Mouse (Mus musculus) liver, embryonic 12.5 days (tissue): ENCODE data around the gene Zmynd11. TPM values are rescaled to one million over a fixed set of nuclear protein-coding genes. Genes with fewer than 3 reads are reported as not detected.

Experiments
- ATAC-seq: fragments of 200-750 bp; cut with Nextera tagmentation; 2 replicates; pipeline ENCODE4 v1.8.0; 2017; ENCODE audit warnings: moderate number of reproducible peaks, mild to moderate bottlenecking, moderate library complexity
- H3K27ac ChIP-seq: fragments of 300-500 bp; sonication (generic); 2 replicates; pipeline ENCODE4 v1.5.1; 2016; ENCODE audit warnings: mild to moderate bottlenecking
- H3K27me3 ChIP-seq: fragments of 300-500 bp; sonication (generic); replicated peaks from 2 replicates; pipeline ENCODE4 v1.6.1; 2016; ENCODE audit warnings: mild to moderate bottlenecking, moderate library complexity
- H3K36me3 ChIP-seq: fragments of 300-500 bp; sonication (generic); 2 replicates; pipeline ENCODE4 v1.6.1; 2016; ENCODE audit warnings: mild to moderate bottlenecking, moderate library complexity
- H3K4me1 ChIP-seq: fragments of 300-500 bp; sonication (generic); 2 replicates; pipeline ENCODE4 v1.6.1; 2016
- H3K4me2 ChIP-seq: fragments of 300-500 bp; sonication (generic); 2 replicates; pipeline ENCODE4 v1.6.1; 2016; ENCODE audit warnings: mild to moderate bottlenecking, moderate library complexity
- H3K4me3 ChIP-seq: fragments of 300-500 bp; sonication (generic); 2 replicates; pipeline ENCODE4 v1.5.1; 2016; ENCODE audit warnings: mild to moderate bottlenecking, moderate library complexity
- H3K9ac ChIP-seq: fragments of 300-500 bp; sonication (generic); 2 replicates; pipeline ENCODE4 v1.6.1; 2016; ENCODE audit warnings: mild to moderate bottlenecking, moderate library complexity
- H3K9me3 ChIP-seq: fragments of 300-500 bp; sonication (generic); replicated peaks from 2 replicates; pipeline ENCODE4 v1.6.1; 2016; ENCODE audit warnings: mild to moderate bottlenecking, moderate library complexity
- WGBS: fragments of 180-500 bp; shearing (Covaris S2); methylation state at CpG from one replicate; pipeline ENCODE4 v1.1.7; 2016; ENCODE audit not compliant: insufficient replicate concordance; 5-methylcytosine and 5-hydroxymethylcytosine counted together
- polyA plus RNA-seq: library from polyadenylated mRNA; unstranded; fragments of >200 nt; fragmentation: Nextera tagmentation; extraction: Ambion mirVana; gene quantifications from 2 replicates; pipeline ENCODE4 v1.2.1, GENCODE M21; 2016

Gene Zmynd11
- polyA plus RNA-seq, 1 experiment from 2014 or later = 39.5 TPM

DNA sequence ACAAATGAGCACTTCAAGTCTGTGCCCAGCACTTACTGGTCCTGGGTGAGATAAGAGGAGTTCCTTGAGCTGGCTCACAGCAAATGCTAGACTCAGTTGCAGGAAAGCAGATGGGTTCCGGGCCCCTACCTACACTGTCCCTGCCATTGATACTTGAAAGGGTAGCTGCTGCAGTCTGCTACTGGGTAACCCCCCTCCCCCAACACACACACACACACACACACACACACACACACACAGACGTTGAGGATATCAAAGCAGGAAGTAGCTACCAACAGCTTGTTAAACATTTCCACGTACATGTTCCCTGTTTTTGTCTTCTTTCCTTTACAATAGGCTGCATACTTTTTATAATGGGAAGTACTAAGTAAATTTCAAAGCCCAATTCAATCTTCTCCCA, 127.2 kb downstream of the Zmynd11 start:
- Histone ChIP-seq H3K4me2 (no peak overlapping the region), H3K27ac (no peak overlapping the region), H3K9ac (no peak overlapping the region), H3K27me3 (no peaks in the 10 kb centered on the region), H3K4me3 (no peak overlapping the region), H3K36me3 (no peaks in the 10 kb centered on the region), H3K4me1 (peaks cover 7% of the 10 kb centered on the region; the same call in 1 of the 2 replicates), H3K9me3 (no peaks in the 10 kb centered on the region)
- 38% methylated on average over 3 of the region's 3 CpGs for WGBS
- ATAC-seq = no peak

DNA sequence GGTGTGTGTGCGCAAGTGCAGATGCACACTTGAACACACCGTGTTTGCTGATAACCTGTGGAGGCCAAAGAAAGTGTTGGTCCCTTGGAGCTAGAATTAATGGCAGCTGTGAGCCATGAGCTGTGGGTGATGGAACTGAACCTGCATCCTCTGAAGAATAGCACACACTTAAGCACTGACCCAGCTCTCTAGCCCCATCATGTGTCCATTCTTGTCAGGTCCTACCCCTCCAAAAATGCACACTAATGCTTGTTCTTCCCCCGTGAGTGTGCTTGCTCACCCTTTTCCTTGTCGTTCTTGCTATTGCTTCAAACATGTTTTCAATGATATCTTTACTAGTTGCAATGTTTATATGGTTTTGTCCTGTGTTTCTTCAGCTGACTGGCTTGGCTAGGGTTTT, 128.6 kb downstream of the Zmynd11 start:
- 51% methylated on average over 4 of the region's 4 CpGs for WGBS
- Histone ChIP-seq H3K4me2 (no peak overlapping the region), H3K36me3 (no peaks in the 10 kb centered on the region), H3K27ac (no peak overlapping the region), H3K27me3 (no peaks in the 10 kb centered on the region), H3K4me1 (peaks cover 7% of the 10 kb centered on the region; the same call in 1 of the 2 replicates), H3K4me3 (no peak overlapping the region), H3K9me3 (no peaks in the 10 kb centered on the region), H3K9ac (no peak overlapping the region)
- ATAC-seq = no peak

DNA sequence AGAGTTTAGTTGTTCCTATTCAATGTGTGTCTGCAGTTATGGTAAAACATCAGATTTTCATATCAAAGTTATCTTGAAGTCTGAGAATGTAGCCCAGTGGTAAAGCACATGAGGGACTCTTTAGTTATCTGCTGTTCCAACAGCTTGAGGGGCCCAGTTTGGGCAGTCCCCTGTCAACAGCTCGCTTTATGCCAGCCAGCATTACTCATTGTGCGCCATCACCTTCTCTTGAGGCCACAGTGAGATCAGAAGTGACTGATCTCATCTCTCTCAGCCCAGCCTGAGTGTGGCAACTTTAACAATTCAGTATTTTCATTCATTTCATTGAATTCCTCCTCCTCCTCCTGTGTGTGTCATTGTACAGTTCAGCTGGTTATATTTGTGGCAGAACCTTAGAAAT, 129.2 kb downstream of the Zmynd11 start:
- Histone ChIP-seq H3K4me1 (peaks cover 7% of the 10 kb centered on the region; the same call in 1 of the 2 replicates), H3K27me3 (no peaks in the 10 kb centered on the region), H3K36me3 (no peaks in the 10 kb centered on the region), H3K27ac (no peak overlapping the region), H3K4me3 (no peak overlapping the region), H3K4me2 (no peak overlapping the region), H3K9me3 (no peaks in the 10 kb centered on the region), H3K9ac (no peak overlapping the region)
- ATAC-seq = no peak
- WGBS = 56% methylated on average over 2 of the region's 2 CpGs
